Mouse (Mus musculus): ENCODE data around the gene Mettl23.

Gene Mettl23

DNA sequence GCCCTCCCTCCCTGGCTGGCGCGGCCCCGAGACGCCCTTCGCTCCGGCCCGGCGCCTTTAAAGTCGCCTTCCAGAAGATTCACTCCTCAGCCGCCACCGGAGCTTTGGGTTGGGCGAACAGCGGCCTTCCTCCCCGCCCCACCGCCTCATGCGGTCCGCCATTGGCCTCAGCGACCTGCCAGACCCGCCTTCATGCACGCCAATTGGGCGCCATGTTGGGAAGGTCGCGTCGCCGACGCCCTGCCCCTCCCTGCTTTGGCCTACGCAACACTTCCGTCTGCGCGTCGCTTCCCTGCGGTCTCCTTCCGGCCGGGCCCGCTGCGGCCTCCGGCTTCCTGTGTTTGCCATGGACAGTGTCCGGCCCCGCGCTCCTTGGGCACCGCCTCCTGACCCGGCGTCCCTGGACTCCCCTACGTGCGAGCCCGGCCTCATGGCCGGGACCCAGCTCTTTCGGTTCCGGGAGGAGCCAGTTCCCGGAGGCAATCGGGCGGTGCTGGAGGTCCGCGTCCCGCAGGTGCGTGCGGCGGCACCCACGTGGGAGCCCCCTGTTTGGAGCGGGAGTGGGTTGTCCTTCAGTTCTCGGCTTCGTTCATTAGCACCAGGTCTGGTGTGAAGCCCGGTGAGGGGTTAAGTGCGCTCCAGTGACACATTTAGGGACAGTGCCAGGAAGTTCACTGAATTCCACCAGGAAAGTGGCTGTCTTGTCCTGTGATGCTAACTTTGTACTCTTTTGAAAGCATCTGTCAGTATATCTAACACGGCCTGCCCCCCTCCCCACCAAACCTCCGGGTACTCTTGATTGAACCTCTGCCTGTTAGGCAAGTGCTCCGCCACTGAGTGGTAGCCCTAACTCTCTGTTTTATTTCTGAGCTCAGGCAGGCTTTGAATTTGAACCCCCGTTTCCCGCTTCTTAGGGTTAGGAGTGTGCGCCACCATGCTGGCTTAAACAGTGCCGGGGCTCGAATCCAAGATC is at the start of gene Mettl23, which contains the start of gene Jmjd6:
Gene Mettl23 (plus strand): TSS at position 18 of the 973 bp plus-strand sequence.
Gene Jmjd6 (minus strand): TSS at position 189 of the 973 bp plus-strand sequence.
- DNase-seq (ENCODE audit: low spot score in 2 of 2): peak; percentile 97 to 98

- no peak for DNase-seq (ENCODE audit: low spot score in 2 of 2)
Measured at GRCm38 (mm10) chr11:116799364-116799763, 43.7 kb upstream of the Mettl23 start.

DNA sequence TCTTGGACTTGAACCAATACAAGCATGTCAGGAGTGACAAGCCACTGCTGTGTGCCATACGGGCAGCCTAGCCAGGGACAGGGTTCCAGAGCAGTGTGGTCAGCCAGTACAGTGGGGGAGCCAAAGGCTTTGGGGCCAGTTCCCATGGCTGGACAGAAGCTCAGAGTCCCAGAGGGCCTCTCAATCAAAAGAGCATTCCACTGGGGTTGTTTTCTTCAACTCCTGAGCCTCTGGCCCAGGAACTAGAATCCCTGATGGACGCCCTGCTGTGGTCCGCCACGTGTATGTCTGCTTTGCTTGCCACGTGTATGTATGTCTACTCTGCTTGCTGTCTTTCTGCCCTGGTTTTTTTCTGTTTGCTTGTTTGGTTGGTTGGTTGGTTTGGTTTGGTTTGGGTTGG is 42.0 kb upstream of the Mettl23 start:
- DNase-seq (ENCODE audit: low spot score in 2 of 2): no peak

DNA sequence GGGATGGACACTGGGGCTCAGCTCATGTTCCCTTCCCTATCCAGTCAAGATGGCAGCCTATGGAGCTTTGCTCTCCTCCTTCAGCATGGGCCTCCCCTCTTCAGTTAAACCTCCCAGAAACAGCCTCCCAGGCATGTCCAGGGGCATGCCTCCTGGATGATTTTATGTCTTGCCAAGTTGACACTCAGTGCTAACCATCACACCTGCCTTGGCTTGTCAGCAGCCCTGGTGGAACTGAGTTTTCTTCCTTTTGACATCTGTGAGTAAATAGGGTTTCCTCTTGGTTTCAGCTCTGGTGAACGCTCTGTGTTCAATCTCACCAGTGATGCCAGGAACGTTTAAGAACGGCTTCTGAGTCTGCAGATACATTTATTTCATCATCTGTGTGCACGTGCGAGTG is 40.4 kb upstream of the Mettl23 start:
- no peak for DNase-seq (ENCODE audit: low spot score in 2 of 2)

DNA sequence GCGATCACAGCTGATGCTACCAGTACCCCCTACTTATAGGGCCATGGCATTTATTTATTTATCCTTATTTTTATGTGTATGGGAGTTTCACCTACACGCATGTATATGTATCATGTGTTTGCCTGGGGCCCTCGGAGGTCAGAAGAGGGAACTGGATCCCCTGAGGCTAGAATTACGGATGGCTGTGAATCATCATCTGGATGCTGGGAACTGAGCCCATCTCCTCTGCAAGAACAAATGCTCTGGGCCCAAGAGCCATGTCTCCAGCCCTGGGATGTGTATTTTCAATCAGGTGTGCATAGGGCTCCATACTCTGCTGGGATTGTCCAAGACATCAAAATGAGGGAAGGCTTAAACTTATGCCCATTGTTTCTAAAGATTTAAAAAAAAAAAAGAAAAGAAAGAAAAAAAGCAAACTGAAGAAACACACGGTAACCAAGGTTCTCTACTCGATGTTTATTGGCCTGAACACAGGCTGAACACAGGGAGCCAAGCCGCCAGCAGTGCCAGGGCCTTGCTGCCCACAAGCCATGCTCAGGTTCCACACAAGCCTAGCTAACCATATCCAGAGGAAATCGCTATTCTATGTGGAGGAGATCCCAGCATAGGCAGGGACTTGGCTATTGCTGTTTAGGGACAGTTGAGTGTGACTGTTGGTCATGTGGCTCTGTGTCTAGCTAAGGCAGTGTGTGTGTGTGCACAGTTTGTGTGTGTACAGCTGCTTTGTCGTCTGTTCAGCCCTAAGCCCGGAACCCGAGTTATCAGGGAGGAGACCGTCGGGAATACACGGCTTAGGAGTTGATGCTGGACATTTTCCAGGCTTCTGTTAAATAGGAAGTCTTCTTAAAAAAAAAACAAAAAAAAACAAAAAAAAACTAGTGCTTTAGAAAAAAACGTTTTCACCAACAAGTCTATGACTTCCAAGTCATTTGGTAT is 36.7 kb upstream of the Mettl23 start:
- no peak for DNase-seq (ENCODE audit: low spot score in 2 of 2)

GRCm38 (mm10) chr11:116807116-116807515 is 36.0 kb upstream of the Mettl23 start:
- DNase-seq (ENCODE audit: low spot score in 2 of 2): no peak

DNA sequence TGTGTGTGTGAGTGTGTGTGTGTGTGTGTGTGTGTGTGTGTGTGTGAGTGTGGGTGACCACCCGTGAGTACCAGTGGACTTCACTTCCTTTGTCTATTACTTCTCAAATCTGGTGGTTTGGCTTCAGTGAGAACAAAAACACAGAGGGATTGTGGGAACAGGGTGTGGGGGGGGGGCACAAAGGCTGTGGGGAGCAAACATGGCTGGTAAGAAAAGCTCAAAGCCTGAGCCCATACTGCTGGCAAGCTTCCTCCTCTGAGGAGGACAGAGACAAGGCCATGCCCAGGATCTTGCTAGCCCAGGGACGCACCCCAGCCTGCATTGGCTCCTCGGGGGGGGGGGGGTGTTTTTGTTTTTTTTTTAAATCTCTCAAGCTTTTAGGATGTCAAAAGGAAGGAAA is 35.6 kb upstream of the Mettl23 start:
- DNase-seq (ENCODE audit: low spot score in 2 of 2): no peak

GRCm38 (mm10) chr11:116807938-116808606 is 35.0 kb upstream of the Mettl23 start:
- peak; percentile 79 to 88 for DNase-seq (ENCODE audit: low spot score in 2 of 2)

GRCm38 (mm10) chr11:116808811-116809395 is 34.2 kb upstream of the Mettl23 start:
- DNase-seq (ENCODE audit: low spot score in 2 of 2): peak in 1 of 2 experiments; percentile 1

GRCm38 (mm10) chr11:116809520-116809919 is 33.6 kb upstream of the Mettl23 start:
- no peak for DNase-seq (ENCODE audit: low spot score in 2 of 2)

DNA sequence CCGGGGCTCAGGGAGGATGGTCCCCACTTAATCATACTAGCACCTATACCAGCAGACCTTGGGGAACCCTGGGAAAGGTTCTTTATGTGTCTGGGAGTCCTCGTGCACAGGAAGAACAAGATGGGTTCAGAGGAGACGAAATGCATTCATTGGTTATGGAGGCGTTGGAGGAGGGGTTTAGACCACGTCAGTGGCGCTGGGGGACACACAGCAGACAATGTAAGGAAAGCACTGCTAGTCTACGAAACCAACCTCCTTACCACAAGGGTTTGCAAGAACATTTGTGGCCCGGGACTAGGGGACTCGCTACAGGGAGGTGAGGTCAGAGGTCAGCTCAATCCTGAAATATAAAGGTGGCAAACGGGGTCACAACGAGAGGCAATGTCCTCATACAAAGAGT is 32.5 kb upstream of the Mettl23 start:
- peak in 1 of 2 experiments; percentile 11 for DNase-seq (ENCODE audit: low spot score in 2 of 2)

- DNase-seq (ENCODE audit: low spot score in 2 of 2): peak; percentile 76 to 83
Measured at GRCm38 (mm10) chr11:116810983-116811901, 31.8 kb upstream of the Mettl23 start.

- DNase-seq (ENCODE audit: low spot score in 2 of 2): peak in 1 of 2 experiments; percentile 1
Measured at GRCm38 (mm10) chr11:116812793-116813529, 30.1 kb upstream of the Mettl23 start.

DNA sequence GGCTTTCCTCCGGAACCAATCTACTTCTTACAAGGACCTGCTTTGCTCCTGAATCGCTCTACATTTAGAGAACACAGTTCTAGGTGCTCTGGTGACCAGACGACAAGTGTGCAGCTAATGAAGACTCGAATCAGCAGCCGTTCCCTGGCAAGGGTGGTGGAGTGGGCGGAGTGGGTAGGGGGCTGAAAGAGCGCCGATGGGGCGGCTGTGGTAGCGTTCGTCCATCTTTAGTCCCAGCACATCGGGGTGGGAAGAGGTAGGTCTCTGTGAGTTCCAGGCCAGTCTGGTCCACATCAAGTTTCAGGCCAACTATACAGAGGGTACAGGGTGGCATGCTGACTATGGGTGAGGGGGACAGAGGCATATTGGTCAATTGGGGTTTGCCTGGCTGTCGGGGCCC is 29.5 kb upstream of the Mettl23 start:
- DNase-seq (ENCODE audit: low spot score in 2 of 2): no peak

DNA sequence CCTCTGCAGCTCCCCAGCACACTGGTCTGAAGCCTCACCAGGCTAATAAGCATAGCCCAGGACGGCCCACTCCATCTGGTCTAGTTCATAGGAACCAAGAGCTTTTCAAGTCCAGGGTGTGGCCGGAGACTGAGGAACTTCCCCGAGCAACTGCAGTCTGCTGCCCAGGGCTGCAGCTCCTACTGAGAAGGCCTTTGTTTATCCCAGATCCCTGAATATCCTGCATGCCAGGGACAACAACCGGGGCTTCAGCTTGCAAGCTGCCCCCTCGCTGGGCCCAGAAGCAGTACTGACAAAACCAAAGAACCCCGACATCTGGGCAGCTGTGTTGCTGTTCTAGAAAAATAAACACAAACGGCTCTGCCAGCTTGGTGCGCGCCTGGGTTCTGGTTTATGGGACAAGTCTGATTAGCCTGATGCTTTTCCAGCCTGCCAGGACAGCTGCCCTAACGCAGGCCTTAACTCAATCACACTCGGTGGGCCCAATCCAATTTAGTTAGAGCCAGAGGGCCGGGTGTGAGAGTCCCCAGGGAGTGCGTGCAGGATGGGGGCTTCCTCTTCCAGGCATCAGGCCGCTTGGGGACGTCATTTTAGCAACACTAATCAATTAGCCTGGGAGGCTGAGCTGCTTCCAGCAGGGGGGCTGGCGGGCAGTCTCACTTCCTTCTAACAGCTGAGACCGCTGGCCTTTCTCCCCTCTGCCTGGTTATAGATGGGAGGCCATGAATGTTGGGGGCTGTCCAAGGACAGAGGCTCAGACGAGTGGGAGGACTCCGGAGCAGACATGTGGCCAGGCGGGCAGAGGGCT is 28.8 kb upstream of the Mettl23 start:
- no peak for DNase-seq (ENCODE audit: low spot score in 2 of 2)

DNA sequence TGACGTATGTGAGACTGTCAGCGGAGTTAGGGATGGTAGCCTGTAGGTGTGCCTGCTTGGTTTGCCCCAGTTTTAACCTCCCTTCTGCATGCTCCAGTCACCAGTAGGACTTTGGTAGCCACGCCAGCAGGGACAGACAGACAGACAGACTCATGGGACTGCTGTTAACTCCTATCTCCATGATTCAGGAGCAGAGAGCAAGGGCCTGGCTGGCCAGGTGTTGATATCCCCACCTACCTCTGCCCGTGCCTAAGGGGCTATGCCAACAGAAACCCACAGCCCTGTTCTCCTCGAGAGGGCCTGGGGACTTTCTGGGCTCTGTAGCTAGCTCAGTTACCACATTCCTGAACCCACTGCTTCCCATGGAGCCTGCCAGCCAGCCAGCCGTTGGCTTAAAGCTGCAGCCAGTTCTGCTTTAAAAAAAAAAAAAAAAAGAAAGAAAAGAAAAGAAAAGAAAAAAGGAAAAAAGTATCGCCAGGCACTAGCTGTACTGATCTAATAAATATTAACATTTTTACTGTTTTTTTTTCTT is 28.1 kb upstream of the Mettl23 start:
- no peak for DNase-seq (ENCODE audit: low spot score in 2 of 2)

DNA sequence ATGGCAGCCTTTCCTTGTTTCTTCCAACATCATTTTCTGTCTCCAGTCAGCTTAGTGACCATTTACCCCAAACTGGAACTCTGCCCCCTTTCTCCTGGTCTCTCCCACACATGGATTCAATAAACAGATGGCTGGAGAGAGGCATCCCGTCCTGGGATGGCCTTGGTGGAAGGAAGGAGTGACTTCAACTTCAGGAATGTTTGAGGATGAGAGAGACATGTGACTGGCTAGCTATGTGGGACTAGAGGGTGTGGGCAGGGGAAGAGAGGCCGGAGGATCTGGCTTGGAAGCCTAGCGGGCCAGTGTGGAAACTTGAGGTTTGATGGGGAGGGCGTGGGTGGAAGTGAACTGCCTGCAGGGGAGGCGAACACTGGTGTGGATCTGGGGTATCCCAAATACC is 26.3 kb upstream of the Mettl23 start:
- DNase-seq (ENCODE audit: low spot score in 2 of 2): no peak

GRCm38 (mm10) chr11:116817567-116817966 is 25.5 kb upstream of the Mettl23 start:
- DNase-seq (ENCODE audit: low spot score in 2 of 2): no peak

Data from frontal cortex, postnatal 36 days (tissue).